Mouse (Mus musculus) heart, postnatal 0 days (tissue): ENCODE data around the gene Nup153. TPM values are rescaled to one million over a fixed set of nuclear protein-coding genes. Genes with fewer than 3 reads are reported as not detected.

Experiments used
- ATAC-seq: fragments of 200-750 bp; cut with Nextera tagmentation; 2 replicates; pipeline ENCODE4 v1.8.0; 2017; ENCODE audit warnings: low read depth, moderate number of reproducible peaks, moderate library complexity; ENCODE audit not compliant: insufficient read depth
- DNase-seq: peaks from one replicate; pipeline ENCODE4 v3.0.0-alpha.2; 2016; ENCODE audit warnings: low spot score
- H3K27ac ChIP-seq: fragments of 300-500 bp; sonication (generic); 2 replicates; pipeline ENCODE4 v1.5.1; 2014; ENCODE audit warnings: low read depth, mild to moderate bottlenecking
- H3K27me3 ChIP-seq: fragments of 300-500 bp; sonication (generic); 2 replicates; pipeline ENCODE4 v1.6.1; 2014; ENCODE audit warnings: low read length, mixed read lengths; ENCODE audit not compliant: control insufficient read depth, insufficient read depth
- H3K36me3 ChIP-seq: fragments of 300-500 bp; sonication (generic); replicated peaks from 2 replicates; pipeline ENCODE4 v1.6.1; 2014; ENCODE audit warnings: low read length, mixed read lengths; ENCODE audit not compliant: control insufficient read depth, insufficient read depth
- H3K4me1 ChIP-seq: fragments of 300-500 bp; sonication (generic); 2 replicates; pipeline ENCODE4 v1.6.1; 2014; ENCODE audit warnings: antibody characterized with exemption; ENCODE audit not compliant: control insufficient read depth, insufficient read depth
- H3K4me2 ChIP-seq: fragments of 300-500 bp; sonication (generic); 2 replicates; pipeline ENCODE4 v1.6.1; 2014; ENCODE audit warnings: low read depth, mild to moderate bottlenecking, low read length, moderate library complexity
- H3K4me3 ChIP-seq: fragments of 300-500 bp; sonication (generic); 2 replicates; pipeline ENCODE4 v1.5.1; 2014; ENCODE audit warnings: low read depth, low read length
- H3K9ac ChIP-seq: fragments of 300-500 bp; sonication (generic); replicated peaks from 2 replicates; pipeline ENCODE4 v1.6.1; 2014; ENCODE audit warnings: low read depth, low read length, mixed read lengths
- H3K9me3 ChIP-seq: fragments of 300-500 bp; sonication (generic); replicated peaks from 2 replicates; pipeline ENCODE4 v1.6.1; 2016; ENCODE audit warnings: low read length; ENCODE audit not compliant: control insufficient read depth
- CTCF ChIP-seq: IDR thresholded peaks from 2 replicates; pipeline ENCODE4 v1.5.1; 2016; ENCODE audit warnings: antibody characterized with exemption, control low read depth, low read depth
- EP300 ChIP-seq: IDR thresholded peaks from 2 replicates; pipeline ENCODE4 v1.6.1; 2016; ENCODE audit warnings: antibody characterized with exemption, low read depth
- WGBS: fragments of 180-500 bp; shearing (Covaris S2); extraction: QIAGEN DNeasy Blood & Tissue Kit; methylation state at CpG from one replicate; pipeline ENCODE4 v1.1.7; 2014; 5-methylcytosine and 5-hydroxymethylcytosine counted together
- polyA plus RNA-seq: library from polyadenylated mRNA; unstranded; fragments of >200 nt; fragmentation: Nextera tagmentation; extraction: Ambion mirVana; gene quantifications from 2 replicates; pipeline ENCODE4 v1.2.1, GENCODE M21; 2015
- total RNA-seq: library from RNA; depleted of rRNA; stranded (reverse); fragments of >200 nt; gene quantifications from 2 replicates; pipeline ENCODE4 v1.2.3, GENCODE M21; 2014; ENCODE audit warnings: low replicate concordance

Gene Nup153
- total and polyA plus RNA-seq, 2 experiments from 2014 or later: 5.3 to 26.6 TPM

DNA sequence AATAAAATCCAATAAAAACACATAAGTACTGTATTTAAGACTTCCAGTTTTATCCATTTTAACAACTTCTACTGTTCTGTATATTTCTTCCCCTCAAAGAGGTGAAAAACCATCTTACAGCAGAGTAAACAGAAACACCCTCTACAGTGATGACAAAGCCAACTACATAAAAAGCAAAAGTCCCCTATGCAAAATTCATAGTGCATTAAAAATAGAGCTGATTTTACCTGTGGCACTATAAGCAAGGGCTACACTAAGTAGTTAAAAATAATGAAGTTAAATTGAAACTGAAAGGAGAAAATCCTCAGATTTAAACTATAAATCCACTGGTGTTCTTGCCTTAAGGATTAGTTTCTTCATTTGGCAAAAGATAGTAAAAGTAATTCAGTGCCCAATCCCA is 6.7 kb downstream of the Nup153 start:
- ATAC-seq: no peak
- Histone ChIP-seq H3K4me1 (peaks cover 15% of the 10 kb centered on the region), H3K4me2 (no peak overlapping the region), H3K36me3 (peaks cover 10% of the 10 kb centered on the region; the same call in 1 of the 2 replicates), H3K27ac (no peak overlapping the region), H3K4me3 (no peak overlapping the region), H3K27me3 (no peaks in the 10 kb centered on the region), H3K9me3 (no peaks in the 10 kb centered on the region), H3K9ac (no peak overlapping the region)
- no peak for TF ChIP-seq CTCF
- no peak for TF ChIP-seq EP300
- no peak for DNase-seq

DNA sequence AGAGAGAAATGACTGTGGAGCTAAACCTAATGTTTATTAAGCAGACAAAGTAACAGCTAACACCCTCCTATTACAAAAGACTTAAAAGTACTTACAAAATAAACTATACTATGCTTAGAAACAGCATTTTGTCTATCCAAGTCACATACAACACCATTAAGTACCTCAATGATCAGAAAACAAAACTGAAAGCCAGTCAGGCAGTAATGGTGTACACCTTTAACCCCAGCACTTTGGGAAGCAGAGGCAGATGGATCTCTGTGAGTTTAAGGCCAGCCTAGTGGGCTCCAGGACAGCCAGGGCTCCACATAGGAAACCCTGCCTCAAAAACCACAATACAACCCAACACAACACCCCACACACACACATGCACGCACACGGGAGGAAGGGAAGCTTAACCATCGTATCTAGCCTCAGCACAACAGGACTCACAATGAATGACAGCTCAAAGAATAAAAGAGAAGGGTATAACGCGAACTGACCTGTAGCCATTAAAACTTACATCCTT is 8.8 kb downstream of the Nup153 start:
- Histone ChIP-seq H3K9ac (no peak overlapping the region), H3K9me3 (no peaks in the 10 kb centered on the region), H3K36me3 (peaks cover 12% of the 10 kb centered on the region; the same call in 1 of the 2 replicates), H3K4me1 (no peaks in the 10 kb centered on the region), H3K27ac (no peak overlapping the region), H3K27me3 (no peaks in the 10 kb centered on the region), H3K4me3 (no peak overlapping the region), H3K4me2 (no peak overlapping the region)
- no peak for TF ChIP-seq CTCF
- no peak for TF ChIP-seq EP300
- WGBS: 83% methylated on average over 5 of the region's 5 CpGs
- DNase-seq: no peak
- ATAC-seq: no peak

DNA sequence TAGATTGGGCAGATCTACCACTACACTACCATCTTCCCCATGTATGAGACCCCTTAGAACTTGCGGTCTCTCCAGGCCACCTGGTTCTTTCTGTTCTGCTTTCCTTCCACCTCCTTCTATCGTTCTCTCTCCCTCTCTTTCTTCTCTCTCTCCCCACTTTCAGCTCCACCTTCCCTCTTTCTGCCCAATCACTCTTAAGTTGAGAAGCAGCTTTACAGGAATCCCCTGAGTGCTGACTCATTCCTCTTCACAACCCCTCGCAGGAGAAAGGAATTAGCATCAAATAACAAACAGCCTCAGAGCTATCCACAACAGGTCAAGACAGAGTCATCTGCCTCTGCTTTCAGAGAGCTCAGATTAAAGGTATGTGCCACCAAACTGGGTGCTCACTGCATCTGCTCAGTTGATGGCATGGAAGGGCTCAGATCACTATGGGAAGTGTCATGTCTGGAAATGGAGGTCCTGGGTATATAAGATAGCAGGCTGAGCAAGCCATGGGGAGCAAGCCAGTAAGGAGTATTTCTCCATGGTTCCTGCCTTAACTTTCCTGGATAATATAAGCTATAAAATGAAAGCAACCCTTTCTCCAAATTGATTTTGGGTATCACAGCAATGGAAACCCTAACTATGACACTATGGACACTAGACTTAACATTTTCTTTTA is 11.6 kb downstream of the Nup153 start:
- DNase-seq (no peak), ATAC-seq (no peak)
- H3K9me3 ChIP-seq: no peaks in the 10 kb centered on the region
- no peak overlapping the region for H3K4me2 ChIP-seq
- H3K27ac ChIP-seq: no peak overlapping the region
- WGBS: 63% methylated on average over 3 of the region's 3 CpGs
- H3K27me3 ChIP-seq: no peaks in the 10 kb centered on the region
- H3K36me3 ChIP-seq: peaks cover 33% of the 10 kb centered on the region
- H3K4me1 ChIP-seq: no peaks in the 10 kb centered on the region
- no peak for TF ChIP-seq EP300
- TF ChIP-seq CTCF: no peak
- no peak overlapping the region for H3K9ac ChIP-seq
- no peak overlapping the region for H3K4me3 ChIP-seq

DNA sequence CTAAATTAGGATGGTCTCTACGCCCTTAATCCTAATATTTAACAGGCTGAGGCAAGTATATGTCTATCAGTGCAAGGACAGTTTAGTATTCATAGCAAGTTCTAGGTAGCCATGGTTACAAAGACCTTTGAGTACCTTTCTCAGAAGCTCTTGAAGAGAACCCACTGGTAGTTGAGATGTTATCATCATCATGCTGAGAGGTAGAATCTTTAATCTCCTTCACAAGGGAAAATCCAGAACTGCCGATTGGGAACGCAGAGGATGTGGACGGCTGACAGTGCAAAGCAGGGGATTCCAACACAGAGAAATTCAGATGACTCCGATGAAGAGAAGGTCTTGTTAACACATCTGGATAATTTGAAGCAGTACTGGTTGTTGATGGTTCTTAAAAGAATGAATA is 14.3 kb downstream of the Nup153 start:
- WGBS: 90% methylated on average over 5 of the region's 5 CpGs
- H3K36me3 ChIP-seq: peaks cover 43% of the 10 kb centered on the region
- no peak for TF ChIP-seq EP300
- TF ChIP-seq CTCF: no peak
- DNase-seq: no peak
- H3K4me1 ChIP-seq: no peaks in the 10 kb centered on the region
- no peak overlapping the region for H3K9ac ChIP-seq
- no peak overlapping the region for H3K4me2 ChIP-seq
- H3K9me3 ChIP-seq: no peaks in the 10 kb centered on the region
- no peak overlapping the region for H3K4me3 ChIP-seq
- no peak overlapping the region for H3K27ac ChIP-seq
- ATAC-seq: no peak
- H3K27me3 ChIP-seq: no peaks in the 10 kb centered on the region

DNA sequence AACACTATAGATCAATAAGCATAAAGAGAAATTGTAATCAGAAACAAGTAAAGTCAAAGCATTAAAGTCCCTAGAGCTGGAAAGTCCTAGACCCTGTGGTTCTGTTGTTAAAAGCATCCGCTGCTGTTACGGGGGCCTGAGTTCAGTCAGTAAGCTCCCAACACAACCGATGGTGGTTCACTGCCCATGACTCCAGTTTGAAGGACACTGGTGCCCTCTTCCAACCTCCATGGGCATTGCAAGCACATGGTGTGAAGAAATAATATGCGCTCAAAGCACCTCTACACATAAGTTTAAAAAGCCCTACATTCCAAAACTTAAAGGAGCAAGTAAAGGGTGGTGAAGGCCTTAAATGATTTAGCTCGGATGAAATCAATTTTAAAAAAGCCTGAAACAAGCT is 24.6 kb downstream of the Nup153 start:
- no peak for ATAC-seq

DNA sequence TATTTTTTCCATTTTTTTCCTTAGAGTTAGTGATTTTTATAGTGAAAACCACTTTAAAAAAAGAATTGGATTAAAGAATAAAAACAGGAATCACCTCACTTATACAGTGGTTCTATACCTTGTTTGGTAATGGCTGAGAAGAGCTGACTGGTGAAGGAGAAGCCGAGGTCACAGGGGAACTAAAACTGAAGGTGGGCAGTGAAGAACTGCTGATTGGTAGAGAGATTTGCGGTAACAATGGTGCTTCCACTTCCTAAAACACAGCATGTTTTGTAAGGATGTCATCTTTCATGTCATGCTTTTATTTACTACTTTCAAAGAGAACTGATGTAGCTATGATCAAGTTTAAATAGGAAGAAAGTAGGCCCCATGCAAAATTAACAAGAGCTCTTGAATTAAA is 26.3 kb downstream of the Nup153 start:
- ATAC-seq (no peak), DNase-seq (no peak)
- Histone ChIP-seq H3K9ac (no peak overlapping the region), H3K4me1 (no peaks in the 10 kb centered on the region), H3K27ac (no peak overlapping the region), H3K27me3 (no peaks in the 10 kb centered on the region), H3K9me3 (no peaks in the 10 kb centered on the region), H3K4me2 (no peak overlapping the region), H3K36me3 (peaks cover 43% of the 10 kb centered on the region), H3K4me3 (no peak overlapping the region)
- 68% methylated on average over 2 of the region's 2 CpGs for WGBS
- TF ChIP-seq EP300: no peak
- TF ChIP-seq CTCF: no peak

More for the DNA sequence above, 24.6 kb downstream of the Nup153 start:
- no peaks in the 10 kb centered on the region for H3K4me1 ChIP-seq
- H3K4me2 ChIP-seq: no peak overlapping the region
- 83% methylated on average over 5 of the region's 5 CpGs for WGBS
- peaks cover 38% of the 10 kb centered on the region for H3K36me3 ChIP-seq
- no peaks in the 10 kb centered on the region for H3K9me3 ChIP-seq
- no peaks in the 10 kb centered on the region for H3K27me3 ChIP-seq
- H3K4me3 ChIP-seq: no peak overlapping the region
- no peak for DNase-seq
- H3K9ac ChIP-seq: no peak overlapping the region
- TF ChIP-seq EP300 (no peak), CTCF (peak; percentile 24)
- no peak overlapping the region for H3K27ac ChIP-seq
